Mouse (Mus musculus) monocyte, adult 5-6 weeks (primary cell): ENCODE results near the gene Trrap. TPM values are rescaled to one million over a fixed set of nuclear protein-coding genes. Genes with fewer than 3 reads are reported as not detected.

Experiments used
- ATAC-seq: fragments of 153-309, 156-312 bp; replicated peaks from 2 replicates; pipeline ENCODE4 v1.8.0; 2017; ENCODE audit warnings: mild to moderate bottlenecking; ENCODE audit not compliant: low TSS enrichment, insufficient number of reproducible peaks, severe bottlenecking, poor library complexity, low FRiP score
- total RNA-seq: library from RNA; stranded (forward); fragments of 200-1000, 200-491, 200-594 nt; gene quantifications from 3 replicates; pipeline ENCODE4 v1.2.3, GENCODE M21; 2017

Gene Trrap
- total RNA-seq, 1 experiment from 2014 or later: 40.8 TPM

GRCm38 (mm10) chr5:144855936-144856335, 88.4 kb downstream of the Trrap start:
- ATAC-seq: no peak

DNA sequence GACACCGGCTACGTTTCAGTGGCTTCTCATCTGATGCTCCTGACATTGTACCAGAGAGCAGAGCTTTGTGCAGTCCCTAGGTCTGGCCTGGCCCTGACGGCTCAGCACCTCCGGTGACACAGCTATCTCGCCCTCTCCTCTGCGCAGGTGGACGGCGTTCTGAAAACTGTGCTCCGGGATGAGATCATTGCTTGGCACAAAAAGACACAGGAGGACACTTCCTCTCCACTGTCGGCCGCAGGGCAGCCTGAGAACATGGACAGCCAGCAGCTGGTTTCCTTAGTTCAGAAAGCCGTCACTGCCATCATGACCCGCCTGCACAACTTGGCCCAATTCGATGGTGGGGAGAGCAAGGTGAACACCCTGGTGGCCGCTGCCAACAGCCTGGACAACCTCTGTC, 91.0 kb downstream of the Trrap start:
- ATAC-seq: no peak

- ATAC-seq: no peak
These were observed 91.8 kb downstream of the Trrap start for GRCm38 (mm10) chr5:144859284-144859683.

DNA sequence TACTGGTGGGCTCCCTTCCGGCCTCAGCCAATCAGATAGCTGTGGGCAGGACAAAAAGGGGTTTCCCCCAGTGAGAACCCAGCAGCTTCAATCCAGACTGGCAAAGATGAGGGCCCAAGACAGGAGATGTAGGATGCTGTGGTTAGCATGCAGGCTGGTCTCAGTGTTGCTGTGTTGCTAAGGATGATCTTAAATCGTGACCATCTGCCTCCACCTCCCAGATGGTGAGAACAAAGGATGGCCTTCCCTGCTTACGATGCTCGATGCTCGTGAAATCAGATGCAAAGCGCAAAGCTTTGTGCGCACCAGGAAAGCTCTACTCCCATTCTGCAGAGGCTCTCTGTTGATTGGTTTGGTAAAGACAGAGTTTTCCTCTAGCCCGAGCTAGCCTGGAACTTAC, 93.4 kb downstream of the Trrap start:
- no peak for ATAC-seq

DNA sequence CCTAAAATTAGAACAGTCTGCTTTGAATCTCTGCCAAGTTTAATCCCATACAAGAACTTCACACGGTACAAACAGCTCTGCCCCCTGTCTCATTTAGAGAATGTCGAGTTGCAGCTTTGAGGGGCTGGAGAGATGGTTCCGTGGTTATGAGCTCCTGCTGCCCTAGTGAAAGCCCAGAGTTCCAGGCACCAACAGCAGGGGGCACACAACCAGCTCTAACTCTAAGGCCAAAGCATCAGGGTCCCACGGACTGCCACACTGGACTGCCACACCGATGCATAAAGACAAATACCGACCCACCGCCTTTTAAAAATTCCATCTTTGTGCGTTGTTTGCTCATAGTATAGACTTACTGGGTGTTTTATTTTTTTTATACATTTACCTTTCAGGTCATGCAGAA, 99.4 kb downstream of the Trrap start:
- no peak for ATAC-seq

GRCm38 (mm10) chr5:144869466-144869865, 101.9 kb downstream of the Trrap start:
- no peak for ATAC-seq

DNA sequence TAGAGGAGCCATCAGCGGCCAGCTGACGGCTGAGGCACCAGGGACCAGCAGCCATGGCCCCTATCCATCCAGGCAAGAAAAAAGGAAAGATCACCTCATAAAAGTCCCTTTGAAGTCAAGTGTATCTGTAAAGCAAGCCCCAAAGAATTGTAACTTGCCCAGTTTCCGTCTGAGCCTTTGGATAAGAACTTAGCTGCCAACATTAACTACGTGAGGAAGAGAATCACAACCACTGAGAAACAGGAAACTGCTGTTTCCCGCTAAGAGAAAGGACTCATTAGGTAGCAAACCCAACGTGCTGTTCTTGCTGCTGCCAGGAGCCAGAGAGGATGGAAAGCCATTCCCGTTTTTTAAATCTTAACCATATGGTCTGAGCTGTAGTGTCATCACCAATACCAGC, 103.2 kb downstream of the Trrap start:
- no peak for ATAC-seq

GRCm38 (mm10) chr5:144871775-144872174, 104.2 kb downstream of the Trrap start:
- ATAC-seq: no peak

- ATAC-seq: no peak
These were observed 104.8 kb downstream of the Trrap start for GRCm38 (mm10) chr5:144872326-144872725.

GRCm38 (mm10) chr5:144872867-144873266, 105.3 kb downstream of the Trrap start:
- ATAC-seq: no peak

- ATAC-seq: no peak
These were observed 107.7 kb downstream of the Trrap start for GRCm38 (mm10) chr5:144875227-144875626.

DNA sequence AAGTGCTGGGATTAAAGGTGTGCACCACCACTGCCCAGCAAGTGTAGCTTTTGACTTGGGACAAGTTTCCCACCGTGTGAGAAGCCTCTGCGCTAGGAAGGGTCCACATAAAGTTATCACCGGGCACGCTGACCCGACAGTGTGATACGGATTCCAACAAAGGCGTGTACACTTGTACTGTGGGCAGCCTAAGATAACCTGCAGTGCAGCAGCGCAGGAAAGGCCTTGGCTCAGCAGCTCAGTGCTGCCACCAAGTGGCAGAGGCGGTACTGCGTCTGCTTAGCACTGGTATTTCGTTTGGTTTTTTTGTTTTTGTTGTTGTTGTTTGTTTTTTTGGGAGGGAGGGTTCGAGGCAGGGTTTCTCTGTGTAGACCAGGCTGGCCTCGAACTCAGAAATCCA, 108.4 kb downstream of the Trrap start:
- ATAC-seq: peak; percentile 53; the same call in 1 of the 2 replicates

GRCm38 (mm10) chr5:144877021-144877420, 109.5 kb downstream of the Trrap start:
- ATAC-seq: no peak

DNA sequence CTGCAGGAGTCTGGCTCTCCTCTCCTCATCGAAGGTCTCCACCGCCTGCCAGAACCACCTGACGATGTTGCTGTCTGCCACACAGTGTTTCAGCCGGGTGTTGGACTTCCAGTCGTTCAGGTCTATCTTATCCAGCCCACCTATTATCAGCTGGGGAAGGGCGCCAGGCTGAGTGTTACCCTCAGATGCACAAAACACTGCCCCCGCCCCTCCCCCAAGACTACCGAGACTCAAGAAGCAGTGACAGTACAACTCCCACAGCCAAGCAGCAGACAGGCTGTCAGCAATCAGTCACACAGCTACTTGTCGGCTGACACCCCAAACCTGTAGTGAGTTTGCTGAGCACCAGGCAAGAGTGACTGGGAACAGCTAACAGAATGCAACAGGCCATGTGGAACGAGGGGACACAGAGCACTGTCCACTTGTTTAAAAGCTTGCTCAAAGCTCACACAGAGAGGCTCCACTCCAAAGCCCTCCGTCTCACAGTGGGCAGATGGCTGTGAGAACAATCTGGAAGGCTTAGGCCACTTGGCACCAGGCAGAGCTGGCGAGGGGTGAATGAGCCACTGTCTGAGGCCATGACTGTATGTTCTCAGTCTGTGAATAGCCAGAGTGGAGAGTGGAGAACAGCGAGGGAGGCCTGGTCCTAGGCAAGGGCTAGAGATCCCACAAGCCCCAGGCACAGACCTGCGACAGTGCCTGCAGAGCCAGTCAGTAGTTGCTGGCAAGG, 114.3 kb downstream of the Trrap start:
- no peak for ATAC-seq

DNA sequence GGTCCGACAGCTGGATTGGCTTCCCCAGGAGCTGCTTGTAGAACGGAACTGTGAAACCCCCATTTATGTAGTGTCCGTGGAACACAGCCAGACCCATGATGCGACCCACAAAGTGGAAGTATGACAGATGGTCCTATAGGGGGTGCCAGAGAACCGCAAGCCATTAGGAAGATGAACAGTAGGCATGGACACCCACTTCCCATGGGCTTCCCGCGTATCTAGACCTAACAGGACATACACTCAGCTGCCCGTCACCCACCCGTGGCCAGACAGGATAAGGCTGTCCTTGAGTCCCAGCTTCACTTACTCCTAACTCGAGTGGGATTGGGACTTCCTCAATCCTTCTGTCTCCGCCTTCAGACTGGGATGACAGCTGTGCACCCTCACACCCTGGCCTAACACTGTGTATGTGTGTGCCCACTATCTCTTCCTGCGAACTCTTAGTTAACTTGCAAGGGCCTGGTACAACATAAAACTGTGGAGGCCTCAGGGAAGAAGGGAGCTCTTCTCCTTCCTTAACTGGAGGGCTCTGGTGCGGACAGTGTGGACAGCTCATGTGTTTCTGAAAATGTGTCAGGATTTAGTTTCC, 117.2 kb downstream of the Trrap start:
- no peak for ATAC-seq

DNA sequence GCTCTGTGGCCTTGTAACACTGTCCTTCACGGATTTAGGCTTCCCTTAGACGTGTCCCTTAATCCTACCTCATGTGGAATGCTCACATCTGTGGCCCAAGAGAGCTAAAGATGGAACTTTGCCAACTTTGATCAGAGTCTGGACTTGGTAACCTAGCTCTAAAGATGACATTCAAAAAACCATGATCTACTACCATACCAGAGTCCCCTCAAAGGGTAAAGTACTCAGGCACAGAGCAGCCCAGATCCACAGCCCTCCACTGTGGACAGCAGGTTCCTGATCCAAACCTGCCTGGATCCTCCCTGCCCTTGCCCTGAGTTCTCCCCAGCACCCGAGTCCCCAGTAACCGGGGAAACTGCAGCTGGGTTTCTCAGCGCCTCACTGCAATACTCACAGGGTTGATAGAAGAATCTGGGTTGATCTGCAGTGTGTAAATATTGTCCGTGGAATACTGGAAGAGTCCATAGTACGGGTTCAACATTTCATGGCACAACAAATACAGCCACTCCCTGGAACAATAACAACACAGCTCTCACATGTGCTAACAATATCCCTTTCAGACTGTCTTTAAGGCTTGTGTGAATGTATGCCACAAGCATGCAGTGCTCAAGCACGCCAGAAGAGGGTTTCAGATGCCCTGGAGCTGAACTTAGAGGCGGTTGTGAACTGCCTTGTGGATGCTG, 118.6 kb downstream of the Trrap start:
- ATAC-seq: no peak

DNA sequence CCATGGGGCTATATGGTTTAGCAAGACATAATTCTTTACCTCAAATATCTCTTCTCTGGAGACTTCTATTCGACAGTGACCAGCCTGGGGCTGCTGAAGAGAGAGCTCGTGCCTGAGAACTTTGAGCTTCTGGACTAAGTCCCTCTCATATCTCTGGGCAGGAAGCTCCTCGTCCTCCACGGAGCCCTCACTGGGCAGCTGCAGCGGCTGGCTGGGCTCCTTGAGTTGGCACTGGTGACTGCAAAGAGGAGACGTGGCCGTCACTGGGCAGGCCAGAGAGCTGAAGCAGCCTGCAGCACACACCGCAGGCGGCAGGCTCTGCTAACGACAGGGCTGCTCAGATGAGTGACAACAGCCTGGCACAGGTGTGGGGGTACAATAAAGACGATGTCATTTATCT, 123.7 kb downstream of the Trrap start:
- no peak for ATAC-seq

GRCm38 (mm10) chr5:144897881-144898280, 130.3 kb downstream of the Trrap start:
- ATAC-seq: no peak

DNA sequence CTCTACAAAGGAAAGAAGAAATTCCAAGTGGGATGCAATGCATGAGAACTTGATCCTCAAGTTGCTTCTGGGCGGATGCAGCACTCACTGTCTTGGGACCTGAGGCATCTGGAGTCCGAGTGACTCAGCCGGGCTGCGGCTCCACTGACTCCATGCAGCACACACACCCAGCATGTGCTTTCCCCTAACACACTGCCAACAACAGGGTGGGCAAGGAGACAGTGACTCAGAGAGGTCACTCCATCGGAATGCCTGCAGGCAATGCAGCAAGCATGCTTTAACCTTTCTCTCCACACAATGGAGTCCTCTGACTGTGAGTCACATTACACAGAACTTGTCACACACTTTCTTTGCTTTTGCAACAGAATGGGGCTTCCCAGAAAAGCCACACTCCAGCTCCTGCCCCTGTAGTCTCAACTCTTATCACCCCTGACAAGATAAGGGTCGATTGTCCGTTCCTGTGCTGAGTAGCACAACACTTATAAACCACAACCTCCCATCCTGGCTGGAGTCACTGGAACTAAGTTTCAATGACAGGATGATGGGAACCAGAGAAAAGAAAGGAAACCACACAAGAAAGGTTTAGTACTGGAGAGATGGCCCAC, 131.0 kb downstream of the Trrap start:
- no peak for ATAC-seq

GRCm38 (mm10) chr5:144901035-144901434, 133.5 kb downstream of the Trrap start:
- ATAC-seq: no peak
